Mouse (Mus musculus) cerebellum, adult 9-11 months (tissue): ENCODE measurements around the gene Dynlt1b.
"Not testable (repeated sequence)": the region's sequence is repeated elsewhere in the genome, so short reads cannot be mapped to it uniquely, and the experiment has no call there.

Source experiments
- DNase-seq: peaks from one replicate; pipeline ENCODE4 v3.0.0; 2022

Dynlt1b gene

GRCm38 (mm10) chr17:6424294-6424980, 5.5 kb upstream of the Dynlt1b start:
- DNase-seq: not testable (repeated sequence)

GRCm38 (mm10) chr17:6425325-6425724, 4.6 kb upstream of the Dynlt1b start:
- DNase-seq: not testable (repeated sequence)

- not testable (repeated sequence) for DNase-seq
These were observed 3.0 kb upstream of the Dynlt1b start for GRCm38 (mm10) chr17:6426869-6427268.

- DNase-seq: not testable (repeated sequence)
These were observed 986 bp upstream of the Dynlt1b start for GRCm38 (mm10) chr17:6428926-6429325.

GRCm38 (mm10) chr17:6430410-6431001, 594 bp downstream of the Dynlt1b start:
- peak; percentile 27 for DNase-seq

DNA sequence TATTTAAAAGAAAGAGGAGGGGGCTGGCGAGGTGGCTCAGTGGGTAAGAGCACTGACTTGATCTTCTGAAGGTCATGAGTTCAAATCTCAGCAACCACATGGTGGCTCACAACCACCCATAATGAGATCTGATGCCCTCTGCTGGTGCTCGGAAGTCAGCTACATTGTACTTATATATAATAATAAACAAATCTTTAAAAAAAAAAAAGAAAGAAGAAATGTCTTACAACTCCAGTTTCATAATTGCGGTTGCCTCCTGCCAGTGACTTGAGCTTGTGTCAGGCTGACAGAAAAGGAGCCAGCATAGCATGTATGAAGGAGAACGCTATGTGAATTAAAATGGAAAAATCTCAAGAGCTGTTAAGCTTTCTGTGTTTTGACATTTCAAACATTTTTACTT, 2.5 kb downstream of the Dynlt1b start:
- DNase-seq: not testable (repeated sequence)

DNA sequence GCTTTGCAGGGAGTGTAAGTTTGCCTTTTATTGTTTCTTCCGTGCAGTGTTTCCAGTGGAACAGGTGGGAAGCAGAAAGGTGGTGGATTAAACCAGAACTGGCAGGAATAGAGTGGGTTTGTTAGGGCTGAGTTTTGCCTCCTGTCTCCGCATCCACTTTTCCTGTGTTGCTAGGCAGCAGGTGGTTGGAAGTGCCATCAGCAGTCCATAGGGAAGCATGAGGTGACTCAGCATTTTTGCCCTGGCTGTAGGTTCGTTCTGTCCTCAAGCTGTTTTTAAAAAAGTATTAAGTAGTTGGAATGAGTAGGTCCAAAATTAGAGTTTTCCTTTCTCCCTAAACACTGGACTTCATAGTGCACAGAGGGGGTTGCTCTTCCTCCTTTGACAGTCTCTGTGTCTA, 3.8 kb downstream of the Dynlt1b start:
- not testable (repeated sequence) for DNase-seq

GRCm38 (mm10) chr17:6438080-6438479, 8.2 kb downstream of the Dynlt1b start:
- DNase-seq: not testable (repeated sequence)

DNA sequence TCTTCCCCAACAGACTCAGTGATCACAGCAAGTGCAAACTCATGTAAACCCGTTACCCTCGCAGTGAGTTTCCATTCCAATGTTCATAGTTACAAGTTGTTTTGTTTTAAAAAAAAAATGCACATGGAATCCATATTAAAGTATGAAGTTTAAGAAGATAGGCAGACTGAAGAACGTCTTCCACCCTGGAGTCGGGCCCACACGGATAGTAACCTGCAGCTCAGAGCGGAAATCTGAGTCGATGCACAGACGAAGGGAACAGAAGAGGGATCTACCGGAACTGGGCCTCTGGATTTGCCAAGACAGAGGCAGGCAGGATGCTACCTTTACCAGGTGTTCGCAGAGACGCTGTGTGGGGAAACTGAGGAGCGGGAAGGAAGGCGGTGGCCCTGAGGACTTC, 10.0 kb downstream of the Dynlt1b start:
- not testable (repeated sequence) for DNase-seq

DNA sequence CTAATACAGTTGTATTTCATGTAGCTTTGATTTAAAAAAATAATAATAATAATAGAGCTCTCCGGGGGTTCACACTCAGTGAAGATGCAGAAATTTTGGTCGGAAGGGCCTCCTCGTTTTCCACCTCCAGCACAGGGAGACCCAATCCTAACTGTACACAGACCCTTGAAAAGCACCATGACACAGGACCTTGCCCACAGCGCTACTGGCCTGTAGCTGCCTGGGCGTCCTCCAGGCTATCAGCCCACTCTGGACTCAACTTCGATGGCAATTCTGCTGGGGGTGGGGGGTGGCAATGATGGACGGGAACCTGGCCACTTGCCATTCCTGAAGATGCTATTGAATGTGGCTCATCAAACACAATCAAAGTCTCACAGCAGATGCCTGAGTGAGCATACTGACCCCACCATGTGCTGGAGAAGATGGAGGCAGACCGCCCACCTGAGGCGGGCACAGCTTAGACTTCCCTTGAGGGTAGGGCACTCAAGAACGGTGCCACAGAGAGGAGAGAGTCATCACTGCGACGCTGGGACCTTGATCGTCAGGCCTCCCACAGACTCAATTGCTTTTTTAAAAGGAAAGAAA, 10.7 kb downstream of the Dynlt1b start:
- DNase-seq: peak; percentile 61

GRCm38 (mm10) chr17:6441254-6441653, 11.3 kb downstream of the Dynlt1b start:
- peak; percentile 67 for DNase-seq

GRCm38 (mm10) chr17:6442513-6442912, 12.6 kb downstream of the Dynlt1b start:
- DNase-seq: peak; percentile 60

- not testable (repeated sequence) for DNase-seq
These were observed 16.1 kb downstream of the Dynlt1b start for GRCm38 (mm10) chr17:6445794-6446587.

DNA sequence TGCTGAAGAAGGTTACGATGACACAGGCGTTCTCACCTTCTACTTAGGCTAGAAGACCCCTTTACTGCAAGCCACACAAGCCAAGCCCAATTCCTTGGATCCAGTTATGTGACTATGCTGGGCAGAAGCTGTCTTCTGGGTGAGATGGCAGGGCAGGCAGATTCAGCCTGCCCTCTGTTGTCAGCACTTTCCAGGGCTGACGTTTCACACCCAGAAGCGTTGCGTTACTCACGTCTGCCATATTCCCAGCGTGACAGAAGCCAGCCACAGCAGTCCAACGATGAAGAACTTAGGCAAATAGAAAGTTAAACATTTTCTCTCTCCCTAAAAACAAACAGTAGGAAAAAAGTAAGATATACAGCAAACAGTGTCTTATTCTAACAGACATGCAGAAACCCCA, 18.4 kb downstream of the Dynlt1b start:
- peak; percentile 77 for DNase-seq

DNA sequence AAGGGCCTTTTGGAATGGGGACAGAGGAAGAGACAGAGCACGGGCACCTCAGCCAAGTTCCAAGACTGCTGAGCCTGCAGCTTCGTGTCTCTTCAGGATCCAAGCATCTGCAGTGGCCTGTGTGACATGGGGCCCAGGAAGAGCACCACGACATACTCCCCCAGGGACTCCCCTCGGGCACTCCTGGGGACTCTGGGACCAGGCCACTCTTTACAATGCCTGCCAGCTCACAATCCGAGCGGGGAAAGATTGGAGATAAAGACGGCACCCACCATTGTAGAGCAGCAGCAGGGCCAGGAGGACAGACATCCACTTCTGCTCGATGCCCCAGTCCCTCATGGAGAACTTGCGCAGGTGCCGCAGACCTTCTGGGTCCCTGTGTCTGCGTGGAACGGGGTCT, 19.3 kb downstream of the Dynlt1b start:
- DNase-seq: peak; percentile 83

- DNase-seq: not testable (repeated sequence)
These were observed 21.3 kb downstream of the Dynlt1b start for GRCm38 (mm10) chr17:6451205-6451604.

DNA sequence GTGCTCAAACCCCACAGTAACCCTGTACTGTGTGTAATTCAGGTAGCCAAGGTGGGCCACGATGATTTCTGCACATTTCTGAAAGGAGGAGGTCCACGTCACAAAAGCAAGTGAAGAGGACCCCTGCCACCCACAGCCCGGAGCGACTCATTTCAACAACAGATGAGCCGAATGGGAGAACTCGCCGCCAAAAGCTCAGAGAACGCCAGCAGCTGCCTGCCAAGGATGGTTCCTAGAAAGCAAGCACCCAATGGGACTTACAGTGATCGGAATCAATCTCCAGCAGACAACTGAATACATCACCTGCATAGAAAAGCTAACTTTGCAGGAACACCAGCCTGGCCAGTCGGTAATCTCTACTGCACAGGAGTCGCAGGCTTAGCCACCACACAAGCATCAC, 22.8 kb downstream of the Dynlt1b start:
- not testable (repeated sequence) for DNase-seq

DNA sequence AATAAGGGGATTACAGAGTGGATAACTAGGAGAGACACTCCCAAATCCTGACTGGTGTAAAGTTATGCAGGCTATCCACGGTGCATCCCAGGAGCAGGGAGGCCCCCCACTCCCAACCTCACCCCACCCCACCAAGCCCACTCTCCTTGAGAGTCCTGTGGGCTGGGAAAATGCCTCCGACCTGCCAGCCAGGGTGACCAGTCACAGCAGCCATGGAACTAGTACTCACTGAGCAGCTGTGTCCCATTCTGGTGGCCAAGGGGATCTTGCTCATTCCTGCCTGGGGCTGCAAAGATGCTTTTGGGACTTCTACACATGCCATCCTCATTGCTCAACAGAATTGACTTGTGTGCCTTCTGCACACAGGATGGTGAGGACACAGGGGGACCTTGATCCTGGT, 24.8 kb downstream of the Dynlt1b start:
- not testable (repeated sequence) for DNase-seq

DNA sequence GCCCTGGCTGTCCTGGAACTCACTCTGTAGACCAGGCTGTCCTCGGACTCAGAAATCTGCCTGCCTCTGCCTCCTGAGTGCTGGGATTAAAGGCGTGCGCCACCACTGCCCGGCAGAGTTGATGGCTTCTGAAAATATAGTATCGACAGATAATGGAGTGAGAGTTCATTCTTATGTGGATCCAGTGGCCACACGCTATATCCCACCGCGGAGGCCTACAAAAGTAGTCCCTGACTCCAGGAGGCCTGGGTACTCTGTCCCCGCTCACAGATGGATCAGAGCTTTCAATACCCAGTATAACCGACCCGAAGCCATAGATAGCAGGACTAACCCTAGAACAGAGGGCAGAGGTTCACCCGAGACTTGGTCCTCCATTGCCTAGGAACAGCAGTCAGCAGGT, 26.0 kb downstream of the Dynlt1b start:
- DNase-seq: not testable (repeated sequence)

- not testable (repeated sequence) for DNase-seq
These were observed 26.9 kb downstream of the Dynlt1b start for GRCm38 (mm10) chr17:6456614-6457402.

DNA sequence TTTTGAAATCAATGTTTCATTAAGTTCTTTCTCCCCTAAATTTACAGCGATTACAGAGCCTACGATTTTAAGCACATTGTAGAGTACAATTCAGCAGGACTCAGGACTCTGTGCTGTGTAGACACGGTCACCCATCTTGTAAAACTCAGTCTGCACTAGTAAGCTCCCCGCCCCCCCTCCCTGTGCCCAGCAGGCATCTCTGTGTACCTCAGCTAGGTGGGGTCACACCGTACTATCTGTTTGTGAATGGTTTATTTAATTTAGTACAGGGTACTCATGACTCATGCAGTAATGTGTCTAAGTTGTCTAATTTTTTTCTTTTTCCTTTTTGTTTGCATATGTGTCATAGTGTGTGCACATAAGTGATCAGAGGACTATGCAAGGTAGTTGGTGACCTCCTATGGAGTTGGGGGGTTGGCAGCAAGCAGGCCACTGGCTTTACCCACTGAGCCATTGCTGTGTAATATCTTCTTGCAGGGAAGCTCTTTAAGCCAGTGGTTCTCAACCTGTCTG, 31.2 kb downstream of the Dynlt1b start:
- DNase-seq: not testable (repeated sequence)

- DNase-seq: not testable (repeated sequence)
These were observed 35.8 kb downstream of the Dynlt1b start for GRCm38 (mm10) chr17:6465735-6466134.
